In genomic region chr17:25873405-25874147, GRCm38 (mm10) we compare ENCODE assay signal across 9 mouse cellular contexts. TPM values are rescaled to one million over a fixed set of nuclear protein-coding genes. Genes with fewer than 3 reads are reported as not detected.
A peak's percentile ranks its signal among the peaks of the same experiment; 100 is the strongest.
DNase-seq lines count a peak whose midpoint lies in the region; ATAC-seq and TF ChIP-seq lines count a peak whose summit lies in the region.
"Had no signal": no experiment of that assay in that cellular context is flagged by ENCODE, and none has a peak within 500 bp of the region (broad histone marks: within the 10 kb centered on the region; RNA-seq: fewer than 3 reads in every experiment).

No protein-coding gene starts in this region.

- no peak for TF ChIP-seq EP300 in heart, postnatal 0 days (IDR thresholded peaks at IDR 0.05; ENCODE audit: low read depth)

- H3K27ac ChIP-seq in heart, postnatal 0 days (ENCODE audit: low read depth) = 0 out of 2 replicates have a peak overlapping the region, but pooled peaks have one; percentile 21
- peak overlapping the region; percentile 93; the same call in 1 of the 2 replicates for H3K27ac ChIP-seq in embryonic facial prominence, embryonic 13.5 days
- H3K27ac ChIP-seq in hindbrain, postnatal 0 days = peak overlapping the region; percentile 96
- H3K27ac ChIP-seq in midbrain, embryonic 16.5 days (ENCODE audit: low read length) = peak overlapping the region; percentile 93

- 76% methylated on average over 11 of the region's 11 CpGs for whole genome bisulfite sequencing in heart, postnatal 0 days
- 72% methylated on average over 11 of the region's 11 CpGs for WGBS in embryonic facial prominence, embryonic 13.5 days
- WGBS in hindbrain, postnatal 0 days = 76% methylated on average over 11 of the region's 11 CpGs
- 82% methylated on average over 11 of the region's 11 CpGs for WGBS in midbrain, embryonic 16.5 days

- H3K27me3 ChIP-seq in heart, postnatal 0 days (ENCODE audit: control insufficient read depth, insufficient read depth, low read length) = no peaks in the 10 kb centered on the region
- no peaks in the 10 kb centered on the region for H3K27me3 ChIP-seq in embryonic facial prominence, embryonic 13.5 days
- no peaks in the 10 kb centered on the region for H3K27me3 ChIP-seq in hindbrain, postnatal 0 days (ENCODE audit: insufficient read depth, low read length)
- H3K27me3 ChIP-seq in midbrain, embryonic 16.5 days (ENCODE audit: control insufficient read depth, insufficient read depth, low read depth, low read length) = no peaks in the 10 kb centered on the region

- no peak overlapping the region for H3K9ac ChIP-seq in heart, postnatal 0 days (replicated peaks; ENCODE audit: low read depth, low read length)
- H3K9ac ChIP-seq in embryonic facial prominence, embryonic 13.5 days = peak overlapping the region; percentile 84
- H3K9ac ChIP-seq in hindbrain, postnatal 0 days (replicated peaks; ENCODE audit: low read length) = no peak overlapping the region
- peak overlapping the region; percentile 78 for H3K9ac ChIP-seq in midbrain, embryonic 16.5 days (ENCODE audit: low read depth, low read length)

- H3K9me3 ChIP-seq in heart, postnatal 0 days (replicated peaks; ENCODE audit: control insufficient read depth, low read length) = no peaks in the 10 kb centered on the region
- no peaks in the 10 kb centered on the region for H3K9me3 ChIP-seq in embryonic facial prominence, embryonic 13.5 days
- no peaks in the 10 kb centered on the region for H3K9me3 ChIP-seq in hindbrain, postnatal 0 days (ENCODE audit: low read length)
- H3K9me3 ChIP-seq in midbrain, embryonic 16.5 days (replicated peaks; ENCODE audit: control insufficient read depth, low read length, poor library complexity, severe bottlenecking) = no peaks in the 10 kb centered on the region

- TF ChIP-seq CTCF in heart, postnatal 0 days (IDR thresholded peaks at IDR 0.05; ENCODE audit: low read depth) = no peak
- TF ChIP-seq CTCF in hindbrain, postnatal 0 days (IDR thresholded peaks at IDR 0.05; ENCODE audit: low read depth) = no peak

- DNase-seq in heart, postnatal 0 days (ENCODE audit: low spot score) = no peak
- no peak for DNase-seq in heart, adult 9 months (ENCODE audit: low spot score in 2 of 2)
- DNase-seq in hindbrain, postnatal 0 days (ENCODE audit: low spot score) = no peak
- no peak for DNase-seq in layer of hippocampus, adult 9-11 months
- no peak for DNase-seq in c-Kit-positive CD71-positive TER-119-positive erythroid progenitor cells, embryonic 14.5 days (ENCODE audit: low spot score)
- DNase-seq in urinary bladder, postnatal 36 days (ENCODE audit: low spot score in 2 of 2) = no peak
- DNase-seq: cerebellum, postnatal 36 days had no signal

- H3K36me3 ChIP-seq in heart, postnatal 0 days (replicated peaks; ENCODE audit: control insufficient read depth, insufficient read depth, low read length) = no peaks in the 10 kb centered on the region
- H3K36me3 ChIP-seq in embryonic facial prominence, embryonic 13.5 days = peaks cover 11% of the 10 kb centered on the region
- H3K36me3 ChIP-seq in hindbrain, postnatal 0 days (ENCODE audit: insufficient read depth, low read length) = peaks cover 10% of the 10 kb centered on the region; the same call in 1 of the 2 replicates
- H3K36me3 ChIP-seq in midbrain, embryonic 16.5 days (ENCODE audit: control insufficient read depth, insufficient read depth, low read length) = peaks cover 11% of the 10 kb centered on the region

- H3K4me2 ChIP-seq in heart, postnatal 0 days (ENCODE audit: low read depth, low read length) = no peak overlapping the region
- peak overlapping the region; percentile 94 for H3K4me2 ChIP-seq in embryonic facial prominence, embryonic 13.5 days
- H3K4me2 ChIP-seq in hindbrain, postnatal 0 days (ENCODE audit: low read depth, low read length) = peak overlapping the region; percentile 80
- peak overlapping the region; percentile 77 for H3K4me2 ChIP-seq in midbrain, embryonic 16.5 days (ENCODE audit: low read length)

- H3K4me1 ChIP-seq in heart, postnatal 0 days (ENCODE audit: control insufficient read depth, insufficient read depth) = peaks cover 18% of the 10 kb centered on the region; the same call in 1 of the 2 replicates
- peaks cover 26% of the 10 kb centered on the region for H3K4me1 ChIP-seq in embryonic facial prominence, embryonic 13.5 days
- peaks cover 13% of the 10 kb centered on the region for H3K4me1 ChIP-seq in hindbrain, postnatal 0 days (ENCODE audit: insufficient read depth, low read length)
- H3K4me1 ChIP-seq in midbrain, embryonic 16.5 days (ENCODE audit: control insufficient read depth, insufficient read depth, low read length) = peaks cover 17% of the 10 kb centered on the region

- no peak overlapping the region for H3K4me3 ChIP-seq in heart, postnatal 0 days (ENCODE audit: low read depth, low read length)
- H3K4me3 ChIP-seq in embryonic facial prominence, embryonic 13.5 days = peak overlapping the region; percentile 80
- H3K4me3 ChIP-seq in hindbrain, postnatal 0 days (ENCODE audit: low read length) = peak overlapping the region; percentile 69; the same call in 1 of the 2 replicates
- H3K4me3 ChIP-seq in midbrain, embryonic 16.5 days (ENCODE audit: low read depth, low read length) = peak overlapping the region; percentile 62

- no peak for ATAC-seq in heart, postnatal 0 days (ENCODE audit: insufficient read depth, low read depth)
- no peak for ATAC-seq in embryonic facial prominence, embryonic 13.5 days (ENCODE audit: insufficient number of reproducible peaks, insufficient read depth, low FRiP score, low TSS enrichment, low read depth)
- no peak for ATAC-seq in hindbrain, postnatal 0 days
- ATAC-seq in midbrain, embryonic 16.5 days = no peak

RNA-seq across cellular contexts. Expression of gene Mettl26, which starts 1.3 kb away (rescaled TPM):
- total RNA-seq in heart, postnatal 0 days (2014; rRNA removed; ENCODE audit: low replicate concordance) = 23.1 and 28.1 TPM in 2 replicates
- polyA plus RNA-seq in heart, postnatal 0 days (2015; fragmentation: Nextera tagmentation; extraction: Ambion mirVana) = 27.8 and 28.0 TPM in 2 replicates
- 47.1 and 50.6 TPM in 2 replicates for polyA plus RNA-seq in embryonic facial prominence, embryonic 13.5 days (2015; fragmentation: Nextera tagmentation; extraction: Ambion mirVana)
- 50.0 and 63.1 TPM in 2 replicates for total RNA-seq in hindbrain, postnatal 0 days (2014; rRNA removed)
- polyA plus RNA-seq in hindbrain, postnatal 0 days (2015; fragmentation: Nextera tagmentation; extraction: Ambion mirVana) = 62.9 and 64.8 TPM in 2 replicates
- polyA plus RNA-seq in midbrain, embryonic 16.5 days (2015; fragmentation: Nextera tagmentation; extraction: Ambion mirVana) = 62.2 and 63.5 TPM in 2 replicates

RNA-seq across cellular contexts. Expression of gene Mcrip2, which starts 5.0 kb away (rescaled TPM):
- 202 and 225 TPM in 2 replicates for total RNA-seq in heart, postnatal 0 days (2014; rRNA removed; ENCODE audit: low replicate concordance)
- 346 and 357 TPM in 2 replicates for polyA plus RNA-seq in heart, postnatal 0 days (2015; fragmentation: Nextera tagmentation; extraction: Ambion mirVana)
- polyA plus RNA-seq in embryonic facial prominence, embryonic 13.5 days (2015; fragmentation: Nextera tagmentation; extraction: Ambion mirVana) = 11.1 and 13.4 TPM in 2 replicates
- 27.0 and 32.1 TPM in 2 replicates for total RNA-seq in hindbrain, postnatal 0 days (2014; rRNA removed)
- polyA plus RNA-seq in hindbrain, postnatal 0 days (2015; fragmentation: Nextera tagmentation; extraction: Ambion mirVana) = 54.3 and 54.7 TPM in 2 replicates
- polyA plus RNA-seq in midbrain, embryonic 16.5 days (2015; fragmentation: Nextera tagmentation; extraction: Ambion mirVana) = 18.0 and 25.3 TPM in 2 replicates

RNA-seq across cellular contexts. Expression of gene Wfikkn1, which starts 7.1 kb away (rescaled TPM):
- total RNA-seq in heart, postnatal 0 days (2014; rRNA removed; ENCODE audit: low replicate concordance) = not detected in 2 replicates
- 0.07 and 0.11 TPM in 2 replicates for polyA plus RNA-seq in heart, postnatal 0 days (2015; fragmentation: Nextera tagmentation; extraction: Ambion mirVana)
- 0.56 and 0.73 TPM in 2 replicates for polyA plus RNA-seq in embryonic facial prominence, embryonic 13.5 days (2015; fragmentation: Nextera tagmentation; extraction: Ambion mirVana)
- 1.2 and 1.5 TPM in 2 replicates for total RNA-seq in hindbrain, postnatal 0 days (2014; rRNA removed)
- 0.33 and 0.58 TPM in 2 replicates for polyA plus RNA-seq in hindbrain, postnatal 0 days (2015; fragmentation: Nextera tagmentation; extraction: Ambion mirVana)
- 0.45 and 0.52 TPM in 2 replicates for polyA plus RNA-seq in midbrain, embryonic 16.5 days (2015; fragmentation: Nextera tagmentation; extraction: Ambion mirVana)

RNA-seq across cellular contexts. Expression of gene Wdr90, which starts 12.3 kb away (rescaled TPM):
- total RNA-seq in heart, postnatal 0 days (2014; rRNA removed; ENCODE audit: low replicate concordance) = 19.3 and 36.7 TPM in 2 replicates
- 3.1 and 4.2 TPM in 2 replicates for polyA plus RNA-seq in heart, postnatal 0 days (2015; fragmentation: Nextera tagmentation; extraction: Ambion mirVana)
- polyA plus RNA-seq in embryonic facial prominence, embryonic 13.5 days (2015; fragmentation: Nextera tagmentation; extraction: Ambion mirVana) = 30.0 and 31.2 TPM in 2 replicates
- total RNA-seq in hindbrain, postnatal 0 days (2014; rRNA removed) = 54.5 and 75.5 TPM in 2 replicates
- 13.2 TPM in 2 replicates for polyA plus RNA-seq in hindbrain, postnatal 0 days (2015; fragmentation: Nextera tagmentation; extraction: Ambion mirVana)
- 18.5 and 21.6 TPM in 2 replicates for polyA plus RNA-seq in midbrain, embryonic 16.5 days (2015; fragmentation: Nextera tagmentation; extraction: Ambion mirVana)

RNA-seq across cellular contexts. Expression of gene Rhot2, which starts 28.9 kb away (rescaled TPM):
- 88.2 and 116 TPM in 2 replicates for total RNA-seq in heart, postnatal 0 days (2014; rRNA removed; ENCODE audit: low replicate concordance)
- polyA plus RNA-seq in heart, postnatal 0 days (2015; fragmentation: Nextera tagmentation; extraction: Ambion mirVana) = 27.1 and 27.5 TPM in 2 replicates
- 26.4 and 31.4 TPM in 2 replicates for polyA plus RNA-seq in embryonic facial prominence, embryonic 13.5 days (2015; fragmentation: Nextera tagmentation; extraction: Ambion mirVana)
- 39.8 and 64.1 TPM in 2 replicates for total RNA-seq in hindbrain, postnatal 0 days (2014; rRNA removed)
- polyA plus RNA-seq in hindbrain, postnatal 0 days (2015; fragmentation: Nextera tagmentation; extraction: Ambion mirVana) = 14.6 and 15.8 TPM in 2 replicates
- 15.2 and 16.7 TPM in 2 replicates for polyA plus RNA-seq in midbrain, embryonic 16.5 days (2015; fragmentation: Nextera tagmentation; extraction: Ambion mirVana)

Comparison
In these comparisons a context has a peak if more than half of its experiments do, and no peak if none do; other contexts are left out.
1. H3K27ac ChIP-seq: peak in every context shown above with its lines; median percentile 96 in hindbrain, postnatal 0 days; 93 in embryonic facial prominence, embryonic 13.5 days; 93 in midbrain, embryonic 16.5 days; 21 in heart, postnatal 0 days.
2. H3K9ac ChIP-seq: peak in embryonic facial prominence, embryonic 13.5 days (single experiment) and midbrain, embryonic 16.5 days (single experiment); none in heart, postnatal 0 days (single experiment) and hindbrain, postnatal 0 days (single experiment).